Mouse (Mus musculus): Measurements from ENCODE around the gene Cntnap2. TPM values are rescaled to one million over a fixed set of nuclear protein-coding genes. Genes with fewer than 3 reads are reported as not detected.
A peak's percentile ranks its signal among the peaks of the same experiment; 100 is the strongest.

Gene Cntnap2
- polyA plus RNA-seq, 1 experiment from 2014 or later: 1.3 TPM

- H3K9me3 ChIP-seq (ENCODE audit: control insufficient read depth, low read length): no peaks in the 10 kb centered on the region
- 89% methylated on average over 4 of the region's 4 CpGs for whole genome bisulfite sequencing
- ATAC-seq (replicated peaks; ENCODE audit: low FRiP score, low TSS enrichment, low read depth): no peak
Observed at GRCm38 (mm10) chr6:47012933-47013332, 1953.8 kb downstream of the Cntnap2 start.

GRCm38 (mm10) chr6:47013535-47013934, 1954.4 kb downstream of the Cntnap2 start:
- H3K27ac ChIP-seq (ENCODE audit: low read depth): no peak overlapping the region
- H3K4me2 ChIP-seq (ENCODE audit: low read length): no peak overlapping the region
- H3K9ac ChIP-seq (ENCODE audit: low read length): no peak overlapping the region
- no peak overlapping the region for H3K4me3 ChIP-seq (ENCODE audit: low read depth, low read length)
- ATAC-seq (replicated peaks; ENCODE audit: low FRiP score, low TSS enrichment, low read depth) (peak; percentile 64; the same call in 1 of the 2 replicates), DNase-seq (ENCODE audit: low spot score) (peak; percentile 83)
- no peaks in the 10 kb centered on the region for H3K9me3 ChIP-seq (ENCODE audit: control insufficient read depth, low read length)
- H3K27me3 ChIP-seq (replicated peaks; ENCODE audit: control insufficient read depth, insufficient read depth, low read length): no peaks in the 10 kb centered on the region
- 15% methylated on average over 4 of the region's 4 CpGs for WGBS
- H3K4me1 ChIP-seq (replicated peaks; ENCODE audit: control insufficient read depth, insufficient read depth, low read length): no peaks in the 10 kb centered on the region
- no peaks in the 10 kb centered on the region for H3K36me3 ChIP-seq (ENCODE audit: control insufficient read depth, insufficient read depth, low read length)

More at GRCm38 (mm10) chr6:47012933-47013332, 1953.8 kb downstream of the Cntnap2 start:
- H3K27ac ChIP-seq (ENCODE audit: low read depth): no peak overlapping the region
- no peak overlapping the region for H3K4me3 ChIP-seq (ENCODE audit: low read depth, low read length)
- no peak overlapping the region for H3K9ac ChIP-seq (ENCODE audit: low read length)
- no peak overlapping the region for H3K4me2 ChIP-seq (ENCODE audit: low read length)
- no peaks in the 10 kb centered on the region for H3K36me3 ChIP-seq (ENCODE audit: control insufficient read depth, insufficient read depth, low read length)
- H3K27me3 ChIP-seq (replicated peaks; ENCODE audit: control insufficient read depth, insufficient read depth, low read length): no peaks in the 10 kb centered on the region
- no peak for DNase-seq (ENCODE audit: low spot score)
- H3K4me1 ChIP-seq (replicated peaks; ENCODE audit: control insufficient read depth, insufficient read depth, low read length): no peaks in the 10 kb centered on the region

DNA sequence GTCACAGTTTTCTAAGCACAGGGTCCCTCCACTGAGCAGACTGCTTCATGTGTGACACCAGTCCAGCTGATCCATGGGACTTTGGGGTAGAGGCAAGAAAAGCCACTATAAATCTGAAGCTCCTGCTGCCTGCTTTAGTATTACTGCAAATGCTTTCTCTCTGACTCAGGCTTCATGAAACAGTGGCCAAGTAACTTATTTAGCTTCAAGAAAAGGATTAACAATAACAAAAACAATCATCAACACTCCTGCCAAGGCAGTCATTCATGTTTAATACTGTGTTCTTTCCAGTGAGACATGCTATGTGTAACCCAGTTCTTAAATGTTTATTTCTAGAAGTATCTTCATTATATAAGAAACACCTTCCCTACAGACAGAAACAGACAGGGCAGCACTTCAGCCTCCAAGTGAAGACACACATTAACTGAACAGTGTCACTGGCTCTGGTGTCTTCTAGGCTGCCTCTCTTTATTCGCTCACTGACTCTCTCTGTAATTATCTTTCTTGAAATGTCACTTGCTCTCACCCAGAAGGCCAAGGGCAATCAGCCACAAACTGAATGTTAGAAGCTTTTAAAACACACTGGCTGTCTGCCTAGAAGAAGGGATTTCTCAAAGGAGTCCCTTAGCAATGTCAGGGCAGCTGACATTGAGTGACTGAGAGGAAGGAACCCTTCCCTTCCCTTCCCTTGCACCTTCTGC, 1955.9 kb downstream of the Cntnap2 start:
- Histone ChIP-seq H3K27me3 (replicated peaks; ENCODE audit: control insufficient read depth, insufficient read depth, low read length) (no peaks in the 10 kb centered on the region), H3K36me3 (ENCODE audit: control insufficient read depth, insufficient read depth, low read length) (no peaks in the 10 kb centered on the region), H3K27ac (ENCODE audit: low read depth) (no peak overlapping the region), H3K4me3 (ENCODE audit: low read depth, low read length) (no peak overlapping the region), H3K9ac (ENCODE audit: low read length) (no peak overlapping the region), H3K4me2 (ENCODE audit: low read length) (no peak overlapping the region), H3K9me3 (ENCODE audit: control insufficient read depth, low read length) (no peaks in the 10 kb centered on the region), H3K4me1 (replicated peaks; ENCODE audit: control insufficient read depth, insufficient read depth, low read length) (no peaks in the 10 kb centered on the region)
- DNase-seq (ENCODE audit: low spot score) (no peak), ATAC-seq (replicated peaks; ENCODE audit: low FRiP score, low TSS enrichment, low read depth) (no peak)
- 71% methylated on average over 1 of the region's 1 CpGs for whole genome bisulfite sequencing

- ATAC-seq (replicated peaks; ENCODE audit: low FRiP score, low TSS enrichment, low read depth) (no peak), DNase-seq (ENCODE audit: low spot score) (no peak)
- Histone ChIP-seq H3K9me3 (ENCODE audit: control insufficient read depth, low read length) (no peaks in the 10 kb centered on the region), H3K4me3 (ENCODE audit: low read depth, low read length) (no peak overlapping the region), H3K4me1 (replicated peaks; ENCODE audit: control insufficient read depth, insufficient read depth, low read length) (no peaks in the 10 kb centered on the region), H3K36me3 (ENCODE audit: control insufficient read depth, insufficient read depth, low read length) (no peaks in the 10 kb centered on the region), H3K27me3 (replicated peaks; ENCODE audit: control insufficient read depth, insufficient read depth, low read length) (no peaks in the 10 kb centered on the region), H3K4me2 (ENCODE audit: low read length) (no peak overlapping the region), H3K27ac (ENCODE audit: low read depth) (no peak overlapping the region), H3K9ac (ENCODE audit: low read length) (no peak overlapping the region)
- 77% methylated on average over 4 of the region's 4 CpGs for WGBS
Observed at GRCm38 (mm10) chr6:47026064-47026686, 1967.0 kb downstream of the Cntnap2 start.

GRCm38 (mm10) chr6:47031362-47031761, 1972.2 kb downstream of the Cntnap2 start:
- H3K9me3 ChIP-seq (ENCODE audit: control insufficient read depth, low read length): no peaks in the 10 kb centered on the region
- H3K36me3 ChIP-seq (ENCODE audit: control insufficient read depth, insufficient read depth, low read length): no peaks in the 10 kb centered on the region
- H3K4me2 ChIP-seq (ENCODE audit: low read length): no peak overlapping the region
- no peak for ATAC-seq (replicated peaks; ENCODE audit: low FRiP score, low TSS enrichment, low read depth)
- WGBS: 71% methylated on average over 2 of the region's 2 CpGs
- H3K4me1 ChIP-seq (replicated peaks; ENCODE audit: control insufficient read depth, insufficient read depth, low read length): no peaks in the 10 kb centered on the region
- H3K9ac ChIP-seq (ENCODE audit: low read length): no peak overlapping the region
- no peak overlapping the region for H3K27ac ChIP-seq (ENCODE audit: low read depth)
- no peaks in the 10 kb centered on the region for H3K27me3 ChIP-seq (replicated peaks; ENCODE audit: control insufficient read depth, insufficient read depth, low read length)
- no peak for DNase-seq (ENCODE audit: low spot score)
- H3K4me3 ChIP-seq (ENCODE audit: low read depth, low read length): no peak overlapping the region

DNA sequence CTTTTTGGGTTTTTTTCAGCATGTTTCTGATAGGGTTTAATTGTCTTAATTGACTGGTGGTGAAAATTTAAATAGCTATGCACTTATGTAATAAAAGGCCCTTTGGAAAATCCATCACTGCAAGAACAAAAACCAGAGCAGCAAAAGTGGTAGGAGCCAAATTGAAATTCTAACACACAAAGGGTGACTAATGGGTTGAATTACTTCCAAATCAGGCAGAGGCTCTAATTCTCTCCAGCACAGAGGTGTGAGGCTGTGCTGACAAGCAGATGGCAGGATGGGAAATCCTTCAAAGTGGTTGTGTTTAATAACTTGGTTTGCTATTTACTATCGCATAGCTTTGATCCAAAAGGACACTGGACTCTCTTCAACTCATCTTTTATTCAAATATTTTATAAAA, 1983.4 kb downstream of the Cntnap2 start:
- Histone ChIP-seq H3K27ac (ENCODE audit: low read depth) (no peak overlapping the region), H3K9me3 (ENCODE audit: control insufficient read depth, low read length) (no peaks in the 10 kb centered on the region), H3K27me3 (replicated peaks; ENCODE audit: control insufficient read depth, insufficient read depth, low read length) (0 out of 2 replicates have a peak, but pooled peaks cover 4% of the 10 kb centered on the region), H3K4me3 (ENCODE audit: low read depth, low read length) (no peak overlapping the region), H3K4me2 (ENCODE audit: low read length) (no peak overlapping the region), H3K4me1 (replicated peaks; ENCODE audit: control insufficient read depth, insufficient read depth, low read length) (no peaks in the 10 kb centered on the region), H3K36me3 (ENCODE audit: control insufficient read depth, insufficient read depth, low read length) (no peaks in the 10 kb centered on the region), H3K9ac (ENCODE audit: low read length) (no peak overlapping the region)
- no peak for ATAC-seq (replicated peaks; ENCODE audit: low FRiP score, low TSS enrichment, low read depth)
- 83% methylated on average over 1 of the region's 1 CpGs for whole genome bisulfite sequencing
- DNase-seq (ENCODE audit: low spot score): no peak

DNA sequence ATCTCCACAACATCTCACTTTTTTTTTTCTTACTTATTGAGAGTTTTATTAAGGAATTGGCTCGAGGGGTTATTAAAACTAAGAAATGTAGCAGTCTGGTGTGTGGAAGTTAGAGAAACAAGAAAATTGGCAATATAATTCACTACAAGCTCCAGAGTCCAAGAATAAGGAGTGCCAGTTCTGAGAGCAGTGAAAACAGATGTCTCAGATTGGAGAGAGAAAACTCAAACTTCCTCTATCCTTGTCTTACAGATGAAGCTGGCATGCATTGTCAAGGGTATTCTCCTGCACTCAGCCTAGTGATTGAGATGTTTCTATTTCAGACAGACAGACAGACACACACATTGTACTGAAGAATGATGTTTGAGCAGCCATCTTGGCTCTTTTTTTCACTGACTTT, 1984.4 kb downstream of the Cntnap2 start:
- 0 out of 2 replicates have a peak, but pooled peaks cover 4% of the 10 kb centered on the region for H3K27me3 ChIP-seq (replicated peaks; ENCODE audit: control insufficient read depth, insufficient read depth, low read length)
- WGBS: 86% methylated on average over 1 of the region's 1 CpGs
- DNase-seq (ENCODE audit: low spot score) (no peak), ATAC-seq (replicated peaks; ENCODE audit: low FRiP score, low TSS enrichment, low read depth) (no peak)
- no peaks in the 10 kb centered on the region for H3K4me1 ChIP-seq (replicated peaks; ENCODE audit: control insufficient read depth, insufficient read depth, low read length)
- H3K36me3 ChIP-seq (ENCODE audit: control insufficient read depth, insufficient read depth, low read length): no peaks in the 10 kb centered on the region
- no peak overlapping the region for H3K9ac ChIP-seq (ENCODE audit: low read length)
- H3K9me3 ChIP-seq (ENCODE audit: control insufficient read depth, low read length): no peaks in the 10 kb centered on the region
- H3K27ac ChIP-seq (ENCODE audit: low read depth): no peak overlapping the region
- H3K4me2 ChIP-seq (ENCODE audit: low read length): no peak overlapping the region
- no peak overlapping the region for H3K4me3 ChIP-seq (ENCODE audit: low read depth, low read length)

DNA sequence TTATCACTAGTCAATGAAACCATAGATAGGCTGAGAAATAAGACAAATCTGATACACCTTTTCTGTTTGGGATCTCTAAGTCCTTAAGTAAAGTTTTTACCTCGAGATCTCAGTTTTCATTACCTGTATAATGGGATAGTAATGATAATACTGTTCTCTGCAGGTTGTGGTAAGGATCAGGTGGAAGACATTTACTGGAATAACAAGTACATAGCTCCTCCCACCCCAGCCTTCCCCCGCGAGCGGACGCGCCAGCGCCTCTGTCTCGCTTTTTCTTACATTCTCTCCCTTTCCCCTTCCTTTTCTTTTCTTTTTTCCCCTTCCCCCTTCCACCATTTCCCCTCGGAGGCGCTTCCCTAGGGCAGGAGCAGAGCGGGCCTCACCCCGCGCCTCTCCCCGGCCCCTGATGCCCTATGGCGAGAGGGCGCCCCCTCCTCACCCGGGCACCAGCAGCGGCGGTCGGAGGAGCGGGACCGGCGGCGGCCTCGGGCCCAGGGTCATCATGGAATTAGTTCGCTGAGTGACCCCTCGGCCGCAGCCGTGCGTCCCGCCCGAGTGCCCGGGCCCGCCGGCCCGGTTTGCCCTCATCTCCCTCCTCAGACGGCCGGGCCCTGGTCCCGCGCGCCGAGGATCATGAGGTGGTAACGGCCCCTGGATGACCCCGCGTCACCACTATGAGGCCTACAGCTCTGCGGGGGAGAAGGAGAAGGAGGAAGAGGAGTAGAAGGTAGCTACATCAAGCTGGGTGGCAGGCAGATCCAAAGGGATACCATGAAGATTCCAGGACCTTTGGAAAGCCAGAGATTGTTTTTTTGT, 1985.4 kb downstream of the Cntnap2 start:
- H3K27me3 ChIP-seq (replicated peaks; ENCODE audit: control insufficient read depth, insufficient read depth, low read length): 0 out of 2 replicates have a peak, but pooled peaks cover 4% of the 10 kb centered on the region
- peak overlapping the region; percentile 32; the same call in 1 of the 2 replicates for H3K9ac ChIP-seq (ENCODE audit: low read length)
- no peaks in the 10 kb centered on the region for H3K4me1 ChIP-seq (replicated peaks; ENCODE audit: control insufficient read depth, insufficient read depth, low read length)
- 5% methylated on average over 45 of the region's 46 CpGs for WGBS
- H3K9me3 ChIP-seq (ENCODE audit: control insufficient read depth, low read length): no peaks in the 10 kb centered on the region
- DNase-seq (ENCODE audit: low spot score) (peak; percentile 53), ATAC-seq (replicated peaks; ENCODE audit: low FRiP score, low TSS enrichment, low read depth) (no peak)
- H3K4me2 ChIP-seq (ENCODE audit: low read length): peak overlapping the region; percentile 53
- no peak overlapping the region for H3K27ac ChIP-seq (ENCODE audit: low read depth)
- H3K4me3 ChIP-seq (ENCODE audit: low read depth, low read length): peak overlapping the region; percentile 29
- H3K36me3 ChIP-seq (ENCODE audit: control insufficient read depth, insufficient read depth, low read length): no peaks in the 10 kb centered on the region

Measured in intestine, embryonic 14.5 days (tissue).